Mouse (Mus musculus) megakaryocyte progenitor cell, adult 5-6 weeks (primary cell): ENCODE results near the gene Rab35. TPM values are rescaled to one million over a fixed set of nuclear protein-coding genes. Genes with fewer than 3 reads are reported as not detected.

Experiments used
- total RNA-seq, 2 experiments: library from RNA; stranded (forward) in 1 of 2; stranded (reverse) in 1 of 2; fragments of 157-497, 149-512 nt in 1 of 2; fragments of 200-1000 nt in 1 of 2; gene quantifications; 2 replicates each; pipeline versions ENCODE4 v1.2.3 to v1.2.4; 2015 to 2017

The Rab35 gene
- total RNA-seq, 2 experiments from 2014 or later = 22.8 to 25.2 TPM

Other genes starting within 250 kb of the Rab35 start
- gene Msi1, start 202.3 kb upstream of the Rab35 start, total RNA-seq (2015) = not detected in 2 replicates
- gene Msi1, start 202.3 kb upstream of the Rab35 start, total RNA-seq (2017) = not detected in 2 replicates
- gene Pla2g1b, start 165.6 kb upstream of the Rab35 start, total RNA-seq (2015) = not detected in 2 replicates
- gene Pla2g1b, start 165.6 kb upstream of the Rab35 start, total RNA-seq (2017) = not detected in 2 replicates
- gene Sirt4, start 147.2 kb upstream of the Rab35 start, total RNA-seq (2015) = 9.8 and 12.3 TPM in 2 replicates
- gene Sirt4, start 147.2 kb upstream of the Rab35 start, total RNA-seq (2017) = 2.8 and 4.6 TPM in 2 replicates
- gene Pxn, start 125.2 kb upstream of the Rab35 start, total RNA-seq (2015) = 40.4 and 52.8 TPM in 2 replicates
- 69.6 and 73.0 TPM in 2 replicates for gene Pxn, start 125.2 kb upstream of the Rab35 start, total RNA-seq (2017)
- gene Rplp0, start 72.4 kb upstream of the Rab35 start, total RNA-seq (2015) = 3,223 and 3,257 TPM in 2 replicates
- 1,603 and 2,013 TPM in 2 replicates for gene Rplp0, start 72.4 kb upstream of the Rab35 start, total RNA-seq (2017)
- gene Gcn1l1, start 66.7 kb upstream of the Rab35 start, total RNA-seq (2015) = 17.5 and 17.7 TPM in 2 replicates
- gene Gcn1l1, start 66.7 kb upstream of the Rab35 start, total RNA-seq (2017) = 33.2 and 35.3 TPM in 2 replicates
- gene Bicdl1, start 99.7 kb downstream of the Rab35 start, total RNA-seq (2015) = 0.39 and 1.7 TPM in 2 replicates
- gene Bicdl1, start 99.7 kb downstream of the Rab35 start, total RNA-seq (2017) = 0.84 TPM in 1 of 2 replicates, not detected in the other
- gene Cit, start 213.4 kb downstream of the Rab35 start, total RNA-seq (2015) = 21.5 and 29.3 TPM in 2 replicates
- gene Cit, start 213.4 kb downstream of the Rab35 start, total RNA-seq (2017) = 22.3 and 49.3 TPM in 2 replicates